Mouse (Mus musculus): Measurements from ENCODE around the gene Cntnap1. TPM values are rescaled to one million over a fixed set of nuclear protein-coding genes. Genes with fewer than 3 reads are reported as not detected.
A peak's percentile ranks its signal among the peaks of the same experiment; 100 is the strongest.

Cntnap1 gene
- polyA plus RNA-seq, 1 experiment from 2014 or later: 1.0 TPM

- peaks cover 11% of the 10 kb centered on the region for H3K4me1 ChIP-seq (ENCODE audit: insufficient read depth)
- TF ChIP-seq CTCF (IDR thresholded peaks at IDR 0.05; ENCODE audit: low read depth): no peak
- WGBS: 31% methylated on average over 27 of the region's 27 CpGs
- peak overlapping the region; percentile 41 for H3K9ac ChIP-seq
- no peaks in the 10 kb centered on the region for H3K9me3 ChIP-seq (ENCODE audit: low read depth, low read length)
- peak overlapping the region; percentile 26 for H3K4me3 ChIP-seq (ENCODE audit: low read depth, low read length)
- H3K27me3 ChIP-seq (ENCODE audit: insufficient read depth, low read length): peaks cover 9% of the 10 kb centered on the region; the same call in 1 of the 2 replicates
- H3K4me2 ChIP-seq: peak overlapping the region; percentile 57
- H3K27ac ChIP-seq (ENCODE audit: low read depth): peak overlapping the region; percentile 65; the same call in 1 of the 2 replicates
- DNase-seq (peak; percentile 78), ATAC-seq (ENCODE audit: insufficient read depth) (0 out of 2 replicates have a peak, but pooled peaks have one; percentile 22)
- no peaks in the 10 kb centered on the region for H3K36me3 ChIP-seq (ENCODE audit: insufficient read depth)
These were observed 30.0 kb upstream of the Cntnap1 start for GRCm38 (mm10) chr11:101140164-101140819.

- H3K4me3 ChIP-seq (ENCODE audit: low read depth, low read length): no peak overlapping the region
- DNase-seq: no peak
- peaks cover 9% of the 10 kb centered on the region; the same call in 1 of the 2 replicates for H3K27me3 ChIP-seq (ENCODE audit: insufficient read depth, low read length)
- no peak overlapping the region for H3K4me2 ChIP-seq
- H3K9ac ChIP-seq: no peak overlapping the region
- TF ChIP-seq CTCF (IDR thresholded peaks at IDR 0.05; ENCODE audit: low read depth): no peak
- H3K4me1 ChIP-seq (ENCODE audit: insufficient read depth): peaks cover 11% of the 10 kb centered on the region
- WGBS: 74% methylated on average over 8 of the region's 8 CpGs
- ATAC-seq (ENCODE audit: insufficient read depth): no peak
- H3K9me3 ChIP-seq (ENCODE audit: low read depth, low read length): no peaks in the 10 kb centered on the region
- peak overlapping the region; percentile 65; the same call in 1 of the 2 replicates for H3K27ac ChIP-seq (ENCODE audit: low read depth)
- no peaks in the 10 kb centered on the region for H3K36me3 ChIP-seq (ENCODE audit: insufficient read depth)
These were observed 29.2 kb upstream of the Cntnap1 start for GRCm38 (mm10) chr11:101141088-101141487.

GRCm38 (mm10) chr11:101142215-101142967, 27.9 kb upstream of the Cntnap1 start:
- no peak overlapping the region for H3K27ac ChIP-seq (ENCODE audit: low read depth)
- no peak overlapping the region for H3K9ac ChIP-seq
- H3K4me2 ChIP-seq: no peak overlapping the region
- H3K4me1 ChIP-seq (ENCODE audit: insufficient read depth): peaks cover 11% of the 10 kb centered on the region
- no peaks in the 10 kb centered on the region for H3K36me3 ChIP-seq (ENCODE audit: insufficient read depth)
- H3K27me3 ChIP-seq (ENCODE audit: insufficient read depth, low read length): peaks cover 9% of the 10 kb centered on the region; the same call in 1 of the 2 replicates
- ATAC-seq (ENCODE audit: insufficient read depth): no peak
- no peak for DNase-seq
- TF ChIP-seq CTCF (IDR thresholded peaks at IDR 0.05; ENCODE audit: low read depth): no peak
- no peak overlapping the region for H3K4me3 ChIP-seq (ENCODE audit: low read depth, low read length)
- H3K9me3 ChIP-seq (ENCODE audit: low read depth, low read length): no peaks in the 10 kb centered on the region
- 78% methylated on average over 10 of the region's 10 CpGs for WGBS

- Histone ChIP-seq H3K36me3 (ENCODE audit: insufficient read depth) (no peaks in the 10 kb centered on the region), H3K27ac (ENCODE audit: low read depth) (no peak overlapping the region), H3K4me2 (peak overlapping the region; percentile 63), H3K27me3 (ENCODE audit: insufficient read depth, low read length) (peaks cover 9% of the 10 kb centered on the region; the same call in 1 of the 2 replicates), H3K9me3 (ENCODE audit: low read depth, low read length) (no peaks in the 10 kb centered on the region), H3K4me1 (ENCODE audit: insufficient read depth) (peaks cover 11% of the 10 kb centered on the region), H3K4me3 (ENCODE audit: low read depth, low read length) (peak overlapping the region; percentile 24), H3K9ac (peak overlapping the region; percentile 40)
- 19% methylated on average over 19 of the region's 19 CpGs for WGBS
- ATAC-seq (ENCODE audit: insufficient read depth): peak; percentile 58; the same call in 1 of the 2 replicates
- no peak for TF ChIP-seq CTCF (IDR thresholded peaks at IDR 0.05; ENCODE audit: low read depth)
- DNase-seq: peak; percentile 73
These were observed 26.7 kb upstream of the Cntnap1 start for GRCm38 (mm10) chr11:101143338-101144225.

- no peak for ATAC-seq (ENCODE audit: insufficient read depth)
- 25% methylated on average over 10 of the region's 10 CpGs for WGBS
These were observed 23.9 kb upstream of the Cntnap1 start for GRCm38 (mm10) chr11:101146377-101146776.

GRCm38 (mm10) chr11:101148751-101149150, 21.6 kb upstream of the Cntnap1 start:
- Histone ChIP-seq H3K4me1 (ENCODE audit: insufficient read depth) (0 out of 2 replicates have a peak, but pooled peaks cover 4% of the 10 kb centered on the region), H3K9me3 (ENCODE audit: low read depth, low read length) (no peaks in the 10 kb centered on the region), H3K9ac (no peak overlapping the region), H3K27me3 (ENCODE audit: insufficient read depth, low read length) (no peaks in the 10 kb centered on the region), H3K27ac (ENCODE audit: low read depth) (peak overlapping the region; percentile 74; the same call in 1 of the 2 replicates), H3K4me3 (ENCODE audit: low read depth, low read length) (no peak overlapping the region), H3K36me3 (ENCODE audit: insufficient read depth) (no peaks in the 10 kb centered on the region), H3K4me2 (no peak overlapping the region)
- ATAC-seq (ENCODE audit: insufficient read depth): no peak
- WGBS: 64% methylated on average over 10 of the region's 10 CpGs
- no peak for TF ChIP-seq CTCF (IDR thresholded peaks at IDR 0.05; ENCODE audit: low read depth)
- DNase-seq: no peak

More at GRCm38 (mm10) chr11:101146377-101146776, 23.9 kb upstream of the Cntnap1 start:
- Histone ChIP-seq H3K36me3 (ENCODE audit: insufficient read depth) (no peaks in the 10 kb centered on the region), H3K27me3 (ENCODE audit: insufficient read depth, low read length) (no peaks in the 10 kb centered on the region), H3K4me3 (ENCODE audit: low read depth, low read length) (no peak overlapping the region), H3K4me2 (no peak overlapping the region), H3K4me1 (ENCODE audit: insufficient read depth) (0 out of 2 replicates have a peak, but pooled peaks cover 4% of the 10 kb centered on the region), H3K9ac (no peak overlapping the region), H3K27ac (ENCODE audit: low read depth) (no peak overlapping the region), H3K9me3 (ENCODE audit: low read depth, low read length) (no peaks in the 10 kb centered on the region)
- TF ChIP-seq CTCF (IDR thresholded peaks at IDR 0.05; ENCODE audit: low read depth): no peak
- DNase-seq: no peak

All from lung, embryonic 14.5 days (tissue).